ENCODE assay signal across 15 mouse cellular contexts in genomic region chr1:167305501-167306137, GRCm38 (mm10). TPM values are rescaled to one million over a fixed set of nuclear protein-coding genes. Genes with fewer than 3 reads are reported as not detected.
DNase-seq lines count a peak whose midpoint lies in the region; ATAC-seq and TF ChIP-seq lines count a peak whose summit lies in the region.
"Had no signal": no experiment of that assay in that cellular context is flagged by ENCODE, and none has a peak within 500 bp of the region (broad histone marks: within the 10 kb centered on the region; RNA-seq: fewer than 3 reads in every experiment).

No protein-coding gene starts in this region.

- no peaks in the 10 kb centered on the region for H3K27me3 ChIP-seq in lung, embryonic 14.5 days (ENCODE audit: insufficient read depth, low read length)
- H3K27me3 ChIP-seq in CH12.LX (replicated peaks), result no peaks in the 10 kb centered on the region
- H3K27me3 ChIP-seq: embryonic facial prominence, embryonic 12.5 days; embryonic facial prominence, embryonic 15.5 days; hindbrain, embryonic 12.5 days; hindbrain, embryonic 15.5 days had no signal

- H3K9ac ChIP-seq in lung, embryonic 14.5 days, result no peak overlapping the region
- H3K9ac ChIP-seq in CH12.LX (ENCODE audit: insufficient read depth, low read depth), result no peak overlapping the region
- no peak overlapping the region for H3K9ac ChIP-seq in ES-E14 (ENCODE audit: insufficient read depth, low read depth, low read length, poor library complexity, severe bottlenecking)
- H3K9ac ChIP-seq: embryonic facial prominence, embryonic 12.5 days; embryonic facial prominence, embryonic 15.5 days; forebrain, postnatal 0 days; hindbrain, embryonic 12.5 days; hindbrain, embryonic 15.5 days had no signal

- dilution Hi-C loops in CH12.LX (cut with MboI; ENCODE audit: extremely low pct_ligation_motif_present, extremely low pct_unique_long_range_greater_than_20kb, low sequenced_read_pairs), result no loop called here

- no peak for TF ChIP-seq CTCF in lung, embryonic 14.5 days (IDR thresholded peaks at IDR 0.05; ENCODE audit: low read depth)
- no peak for TF ChIP-seq CTCF in CH12.LX (conservative IDR thresholded peaks at IDR 0.05 in 1 of 2, IDR thresholded peaks at IDR 0.05 in 1 of 2; ENCODE audit: low read depth in 2 of 2, low read length in 2 of 2)

- in situ Hi-C loops in CH12.LX (cut with MboI; ENCODE audit: low pct_ligation_motif_present, low pct_unique_long_range_greater_than_20kb, low sequenced_read_pairs) (no loop called here), ES-E14 (cut with MboI; ENCODE audit: low sequenced_read_pairs in 2 of 2, unreplicated experiment in 2 of 2) (no loop called here)

- no peak overlapping the region for H3K4me2 ChIP-seq in lung, embryonic 14.5 days
- H3K4me2 ChIP-seq in CH12.LX (ENCODE audit: insufficient read depth, low read depth, poor library complexity, severe bottlenecking), result no peak overlapping the region
- H3K4me2 ChIP-seq: embryonic facial prominence, embryonic 12.5 days; embryonic facial prominence, embryonic 15.5 days; heart, embryonic 11.5 days; hindbrain, embryonic 12.5 days; hindbrain, embryonic 15.5 days had no signal

- no peaks in the 10 kb centered on the region for H3K9me3 ChIP-seq in lung, embryonic 14.5 days (ENCODE audit: low read depth, low read length)
- H3K9me3 ChIP-seq in CH12.LX (replicated peaks; ENCODE audit: low read length) (no peaks in the 10 kb centered on the region), ES-E14 (ENCODE audit: control insufficient read depth, insufficient read depth, low read depth, low read length) (no peaks in the 10 kb centered on the region)
- H3K9me3 ChIP-seq: embryonic facial prominence, embryonic 12.5 days; embryonic facial prominence, embryonic 15.5 days; G1E; hindbrain, embryonic 12.5 days; hindbrain, embryonic 15.5 days had no signal

- ATAC-seq in lung, embryonic 14.5 days (ENCODE audit: insufficient read depth), result no peak
- ATAC-seq: forebrain, embryonic 14.5 days; forebrain, postnatal 0 days had no signal

- peaks cover 5% of the 10 kb centered on the region; the same call in 1 of the 2 replicates for H3K4me1 ChIP-seq in lung, embryonic 14.5 days (ENCODE audit: insufficient read depth)
- H3K4me1 ChIP-seq in CH12.LX (ENCODE audit: control insufficient read depth in 1 of 2, insufficient read depth in 2 of 2) (peaks cover 0 to 28% of the 10 kb centered on the region in 2 experiments; a peak in 2 of 4 replicates), ES-E14 (ENCODE audit: control insufficient read depth in 2 of 2, insufficient read depth in 2 of 2, low read length in 2 of 2, poor library complexity in 1 of 2) (peaks cover 0 to 5% of the 10 kb centered on the region in 2 experiments)

- peaks cover 8% of the 10 kb centered on the region for H3K79me2 ChIP-seq in CH12.LX (replicated peaks; ENCODE audit: control insufficient read depth, extremely low read depth, insufficient read depth, poor library complexity, severe bottlenecking)

- 0 out of 2 replicates have a peak, but pooled peaks cover 3% of the 10 kb centered on the region for H3K36me3 ChIP-seq in lung, embryonic 14.5 days (ENCODE audit: insufficient read depth)
- H3K36me3 ChIP-seq in CH12.LX (replicated peaks in 1 of 2; ENCODE audit: control insufficient read depth in 1 of 2, insufficient read depth in 1 of 2, low read length in 1 of 2) (peaks cover 2 to 5% of the 10 kb centered on the region in 2 experiments), ES-E14 (ENCODE audit: control insufficient read depth, insufficient read depth, low read length, poor library complexity, severe bottlenecking) (peaks cover 2% of the 10 kb centered on the region; the same call in 1 of the 2 replicates)
- H3K36me3 ChIP-seq: embryonic facial prominence, embryonic 12.5 days; embryonic facial prominence, embryonic 15.5 days; hindbrain, embryonic 15.5 days had no signal

- no peak overlapping the region for H3K27ac ChIP-seq in lung, embryonic 14.5 days (ENCODE audit: low read depth)
- H3K27ac ChIP-seq in CH12.LX (ENCODE audit: insufficient read depth, low read depth) (no peak overlapping the region), ES-E14 (ENCODE audit: insufficient read depth, low read depth, low read length, poor library complexity, severe bottlenecking) (no peak overlapping the region)
- H3K27ac ChIP-seq: embryonic facial prominence, embryonic 12.5 days; embryonic facial prominence, embryonic 15.5 days; gastrocnemius, adult 2 months; hindbrain, embryonic 12.5 days; hindbrain, embryonic 15.5 days had no signal

- no peak for TF ChIP-seq RAD21 in CH12.LX (IDR thresholded peaks at IDR 0.05; ENCODE audit: low read depth, low read length)

- DNase-seq in lung, embryonic 14.5 days, result peak; percentile 51
- no peak for DNase-seq in lung, postnatal 14 days
- DNase-seq in CH12.LX (ENCODE audit: extremely low read depth) (no peak), ES-E14 (ENCODE audit: low read depth, low spot score) (no peak)
- DNase-seq in yolk sac, embryonic 10.5 days (ENCODE audit: low spot score), result peak; percentile 49
- no peak for DNase-seq in embryo, embryonic 10.5 days (ENCODE audit: low spot score)

- no peak overlapping the region for H3K4me3 ChIP-seq in lung, embryonic 14.5 days (ENCODE audit: low read depth, low read length)
- H3K4me3 ChIP-seq in CH12.LX (replicated peaks in 1 of 3; ENCODE audit: low read depth in 2 of 3, low read length in 2 of 3, poor library complexity in 1 of 3) (no peak overlapping the region), ES-E14 (ENCODE audit: insufficient read depth in 1 of 2, low read depth in 1 of 2, low read length in 2 of 2, poor library complexity in 1 of 2, severe bottlenecking in 1 of 2) (no peak overlapping the region)
- H3K4me3 ChIP-seq: embryonic facial prominence, embryonic 12.5 days; embryonic facial prominence, embryonic 15.5 days; gastrocnemius, adult 2 months; hindbrain, embryonic 12.5 days; hindbrain, embryonic 15.5 days had no signal

- 22% methylated on average over 7 of the region's 7 CpGs for WGBS in lung, embryonic 14.5 days

- TF ChIP-seq POLR2A in CH12.LX (IDR thresholded peaks at IDR 0.05; ENCODE audit: low read depth, low read length), result no peak

- no peak for TF ChIP-seq EP300 in CH12.LX (IDR thresholded peaks at IDR 0.05; ENCODE audit: low read length)

TF ChIP-seq in CH12.LX, 34 proteins besides CTCF, POLR2A, EP300 and RAD21:
- TF ChIP-seq MAFK (IDR thresholded peaks at IDR 0.05; ENCODE audit: insufficient replicate concordance, low read length) (peak; percentile 92), CHD1 (IDR thresholded peaks at IDR 0.05; ENCODE audit: low read depth, low read length) (no peak)
TF ChIP-seq in CH12.LX: peak in this region for 1.

TF ChIP-seq in ES-E14, 5 proteins besides CTCF, POLR2A, EP300 and RAD21:
- no peak for TF ChIP-seq ZC3H11A (IDR thresholded peaks at IDR 0.05; ENCODE audit: borderline replicate concordance, low read depth, low read length)
- TF ChIP-seq ZNF384 (IDR thresholded peaks at IDR 0.05; ENCODE audit: low read depth, low read length), result no peak
- TF ChIP-seq CHD2 (IDR thresholded peaks at IDR 0.05; ENCODE audit: low read depth, low read length), result no peak
- peak; percentile 94 for TF ChIP-seq MAFK (IDR thresholded peaks at IDR 0.05; ENCODE audit: insufficient read depth, low read depth, low read length)
- TF ChIP-seq HCFC1 (IDR thresholded peaks at IDR 0.05; ENCODE audit: borderline replicate concordance, insufficient read depth, low read length), result no peak

RNA-seq across cellular contexts. Expression of gene Tmco1, which starts 2.6 kb away (rescaled TPM):
- 91.5 and 93.1 TPM in 2 replicates for polyA plus RNA-seq in lung, embryonic 14.5 days (2014; fragmentation: Nextera tagmentation; extraction: Ambion mirVana)
- total RNA-seq in CH12.LX (2012; rRNA removed) (80.6 and 87.0 TPM in 2 replicates), CH12.LX (2014; rRNA removed) (153 and 168 TPM in 2 replicates), ES-E14 (2012; rRNA removed) (155 and 156 TPM in 2 replicates)
- 92.8 and 127 TPM in 2 replicates for polyA plus RNA-seq in CH12.LX (2012; ENCODE audit: insufficient read length, low read depth)

RNA-seq across cellular contexts. Expression of gene Uck2, which starts 20.5 kb away (rescaled TPM):
- polyA plus RNA-seq in lung, embryonic 14.5 days (2014; fragmentation: Nextera tagmentation; extraction: Ambion mirVana), result 98.3 and 98.8 TPM in 2 replicates
- total RNA-seq in CH12.LX (2012; rRNA removed) (235 and 254 TPM in 2 replicates), CH12.LX (2014; rRNA removed) (312 and 363 TPM in 2 replicates), ES-E14 (2012; rRNA removed) (152 and 158 TPM in 2 replicates)
- polyA plus RNA-seq in CH12.LX (2012; ENCODE audit: insufficient read length, low read depth), result 323 and 392 TPM in 2 replicates

RNA-seq across cellular contexts. Expression of gene Aldh9a1, which starts 44.2 kb away (rescaled TPM):
- polyA plus RNA-seq in lung, embryonic 14.5 days (2014; fragmentation: Nextera tagmentation; extraction: Ambion mirVana), result 44.0 and 46.2 TPM in 2 replicates
- total RNA-seq in CH12.LX (2012; rRNA removed) (26.2 and 28.8 TPM in 2 replicates), CH12.LX (2014; rRNA removed) (31.2 and 35.2 TPM in 2 replicates), ES-E14 (2012; rRNA removed) (26.8 and 33.0 TPM in 2 replicates)
- 79.7 TPM in 2 replicates for polyA plus RNA-seq in CH12.LX (2012; ENCODE audit: insufficient read length, low read depth)

Comparison
In these comparisons a context has a peak if more than half of its experiments do, and no peak if none do; other contexts are left out.
1. DNase-seq: peak in lung, embryonic 14.5 days (single experiment) and yolk sac, embryonic 10.5 days (single experiment); none in lung, postnatal 14 days (single experiment), CH12.LX (single experiment), ES-E14 (single experiment) and embryo, embryonic 10.5 days (single experiment).